Mouse (Mus musculus): ENCODE results near the gene Cnnm2. TPM values are rescaled to one million over a fixed set of nuclear protein-coding genes. Genes with fewer than 3 reads are reported as not detected.

Gene Cnnm2
- polyA plus RNA-seq, 1 experiment from 2014 or later, result 4.0 TPM

DNA sequence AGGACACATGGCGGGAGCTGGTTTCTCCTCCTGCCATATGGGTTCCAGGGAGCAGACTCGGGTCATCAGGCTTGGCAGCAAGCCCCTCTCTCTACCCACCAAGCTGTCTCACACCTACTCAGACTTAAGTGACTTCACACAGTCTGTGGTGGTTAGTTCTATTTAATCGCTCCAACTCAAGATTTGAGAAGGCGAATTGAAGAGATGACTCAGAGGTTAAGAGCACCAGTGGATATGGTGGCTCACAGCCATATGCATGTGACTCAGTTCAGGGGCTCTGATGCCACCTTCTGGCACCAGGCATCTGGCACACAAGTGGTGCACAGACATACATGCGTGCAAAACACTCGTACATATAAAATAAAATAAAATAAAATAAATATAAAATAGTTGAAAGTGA, 43.4 kb downstream of the Cnnm2 start:
- ATAC-seq (ENCODE audit: insufficient number of reproducible peaks, low FRiP score, low TSS enrichment, low read depth), result no peak
- WGBS, result 80% methylated on average over 6 of the region's 6 CpGs
- no peaks in the 10 kb centered on the region for H3K27me3 ChIP-seq
- H3K9ac ChIP-seq, result no peak overlapping the region
- no peak overlapping the region for H3K4me2 ChIP-seq
- H3K36me3 ChIP-seq, result no peaks in the 10 kb centered on the region
- H3K9me3 ChIP-seq, result no peaks in the 10 kb centered on the region
- H3K4me3 ChIP-seq, result no peak overlapping the region
- no peak overlapping the region for H3K27ac ChIP-seq
- peaks cover 3% of the 10 kb centered on the region; the same call in 1 of the 2 replicates for H3K4me1 ChIP-seq

- H3K9ac ChIP-seq, result no peak overlapping the region
- no peak for ATAC-seq (ENCODE audit: insufficient number of reproducible peaks, low FRiP score, low TSS enrichment, low read depth)
- no peak overlapping the region for H3K27ac ChIP-seq
- no peak overlapping the region for H3K4me2 ChIP-seq
- peaks cover 6% of the 10 kb centered on the region; the same call in 1 of the 2 replicates for H3K4me1 ChIP-seq
- H3K9me3 ChIP-seq, result no peaks in the 10 kb centered on the region
- H3K36me3 ChIP-seq, result no peaks in the 10 kb centered on the region
- 68% methylated on average over 9 of the region's 9 CpGs for WGBS
- H3K27me3 ChIP-seq, result no peaks in the 10 kb centered on the region
- H3K4me3 ChIP-seq, result no peak overlapping the region
Measured at GRCm38 (mm10) chr19:46805933-46806688, 44.7 kb downstream of the Cnnm2 start.

GRCm38 (mm10) chr19:46808261-46808660, 46.9 kb downstream of the Cnnm2 start:
- Histone ChIP-seq H3K36me3 (no peaks in the 10 kb centered on the region), H3K27ac (no peak overlapping the region), H3K4me1 (peaks cover 6% of the 10 kb centered on the region; the same call in 1 of the 2 replicates), H3K4me2 (no peak overlapping the region), H3K9me3 (no peaks in the 10 kb centered on the region), H3K4me3 (no peak overlapping the region), H3K27me3 (no peaks in the 10 kb centered on the region), H3K9ac (no peak overlapping the region)
- no peak for ATAC-seq (ENCODE audit: insufficient number of reproducible peaks, low FRiP score, low TSS enrichment, low read depth)
- WGBS, result 95% methylated on average over 5 of the region's 5 CpGs

DNA sequence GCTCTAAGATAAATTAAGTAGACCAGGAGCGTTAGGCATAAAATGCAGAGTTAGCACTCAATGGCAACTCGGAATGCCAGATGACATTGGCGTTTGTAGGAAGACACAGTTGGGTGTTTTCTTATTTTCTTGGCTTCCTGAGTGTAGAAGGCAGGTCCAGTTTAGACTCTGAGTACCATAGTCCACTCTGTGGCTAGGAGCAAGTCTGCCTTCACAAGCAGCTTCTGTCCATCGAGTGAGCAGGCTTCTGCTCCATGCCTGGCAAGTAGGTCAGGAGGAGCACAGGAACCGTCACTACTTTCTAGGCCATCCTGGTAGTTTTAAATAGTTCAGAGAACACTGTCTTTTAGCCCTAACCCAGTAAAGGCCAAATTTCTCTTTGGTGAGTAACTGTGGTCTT, 47.6 kb downstream of the Cnnm2 start:
- 89% methylated on average over 5 of the region's 5 CpGs for WGBS
- Histone ChIP-seq H3K4me2 (no peak overlapping the region), H3K9me3 (no peaks in the 10 kb centered on the region), H3K4me1 (peaks cover 3% of the 10 kb centered on the region; the same call in 1 of the 2 replicates), H3K4me3 (no peak overlapping the region), H3K36me3 (no peaks in the 10 kb centered on the region), H3K27ac (no peak overlapping the region), H3K27me3 (no peaks in the 10 kb centered on the region), H3K9ac (no peak overlapping the region)
- ATAC-seq (ENCODE audit: insufficient number of reproducible peaks, low FRiP score, low TSS enrichment, low read depth), result no peak

- no peak overlapping the region for H3K4me3 ChIP-seq
- no peaks in the 10 kb centered on the region for H3K27me3 ChIP-seq
- no peaks in the 10 kb centered on the region for H3K9me3 ChIP-seq
- no peak overlapping the region for H3K9ac ChIP-seq
- H3K4me1 ChIP-seq, result no peaks in the 10 kb centered on the region
- no peaks in the 10 kb centered on the region for H3K36me3 ChIP-seq
- ATAC-seq (ENCODE audit: insufficient number of reproducible peaks, low FRiP score, low TSS enrichment, low read depth), result no peak
- H3K27ac ChIP-seq, result no peak overlapping the region
- WGBS, result 59% methylated on average over 7 of the region's 7 CpGs
- no peak overlapping the region for H3K4me2 ChIP-seq
Measured at GRCm38 (mm10) chr19:46819276-46819675, 57.9 kb downstream of the Cnnm2 start.

GRCm38 (mm10) chr19:46822491-46822890, 61.1 kb downstream of the Cnnm2 start:
- H3K4me1 ChIP-seq, result peaks cover 5% of the 10 kb centered on the region; the same call in 1 of the 2 replicates
- no peak for ATAC-seq (ENCODE audit: insufficient number of reproducible peaks, low FRiP score, low TSS enrichment, low read depth)
- H3K27me3 ChIP-seq, result no peaks in the 10 kb centered on the region
- no peak overlapping the region for H3K9ac ChIP-seq
- 66% methylated on average over 4 of the region's 4 CpGs for WGBS
- H3K9me3 ChIP-seq, result no peaks in the 10 kb centered on the region
- H3K4me2 ChIP-seq, result no peak overlapping the region
- H3K4me3 ChIP-seq, result no peak overlapping the region
- no peak overlapping the region for H3K27ac ChIP-seq
- H3K36me3 ChIP-seq, result no peaks in the 10 kb centered on the region

- Histone ChIP-seq H3K9ac (no peak overlapping the region), H3K4me1 (peaks cover 5% of the 10 kb centered on the region; the same call in 1 of the 2 replicates), H3K27me3 (no peaks in the 10 kb centered on the region), H3K36me3 (no peaks in the 10 kb centered on the region), H3K4me3 (no peak overlapping the region), H3K27ac (no peak overlapping the region), H3K9me3 (no peaks in the 10 kb centered on the region), H3K4me2 (no peak overlapping the region)
- ATAC-seq (ENCODE audit: insufficient number of reproducible peaks, low FRiP score, low TSS enrichment, low read depth), result no peak
- WGBS, result 51% methylated on average over 5 of the region's 5 CpGs
Measured at GRCm38 (mm10) chr19:46823759-46824158, 62.4 kb downstream of the Cnnm2 start.

GRCm38 (mm10) chr19:46824867-46825266, 63.5 kb downstream of the Cnnm2 start:
- Histone ChIP-seq H3K4me3 (no peak overlapping the region), H3K9me3 (no peaks in the 10 kb centered on the region), H3K36me3 (no peaks in the 10 kb centered on the region), H3K27me3 (no peaks in the 10 kb centered on the region), H3K27ac (0 out of 2 replicates have a peak overlapping the region, but pooled peaks have one; percentile 33), H3K9ac (no peak overlapping the region), H3K4me1 (peaks cover 5% of the 10 kb centered on the region; the same call in 1 of the 2 replicates), H3K4me2 (no peak overlapping the region)
- ATAC-seq (ENCODE audit: insufficient number of reproducible peaks, low FRiP score, low TSS enrichment, low read depth), result no peak
- 50% methylated on average over 7 of the region's 7 CpGs for WGBS

- Histone ChIP-seq H3K9me3 (no peaks in the 10 kb centered on the region), H3K4me2 (no peak overlapping the region), H3K27me3 (no peaks in the 10 kb centered on the region), H3K4me1 (peaks cover 5% of the 10 kb centered on the region; the same call in 1 of the 2 replicates), H3K36me3 (no peaks in the 10 kb centered on the region), H3K4me3 (no peak overlapping the region), H3K27ac (no peak overlapping the region), H3K9ac (no peak overlapping the region)
- no peak for ATAC-seq (ENCODE audit: insufficient number of reproducible peaks, low FRiP score, low TSS enrichment, low read depth)
- WGBS, result 78% methylated on average over 5 of the region's 5 CpGs
Measured at GRCm38 (mm10) chr19:46827654-46828165, 66.3 kb downstream of the Cnnm2 start.

GRCm38 (mm10) chr19:46828961-46829360, 67.6 kb downstream of the Cnnm2 start:
- WGBS, result 25% methylated on average over 3 of the region's 3 CpGs
- no peak overlapping the region for H3K9ac ChIP-seq
- H3K4me3 ChIP-seq, result no peak overlapping the region
- H3K27me3 ChIP-seq, result no peaks in the 10 kb centered on the region
- no peaks in the 10 kb centered on the region for H3K36me3 ChIP-seq
- ATAC-seq (ENCODE audit: insufficient number of reproducible peaks, low FRiP score, low TSS enrichment, low read depth), result no peak
- no peak overlapping the region for H3K27ac ChIP-seq
- no peak overlapping the region for H3K4me2 ChIP-seq
- peaks cover 5% of the 10 kb centered on the region; the same call in 1 of the 2 replicates for H3K4me1 ChIP-seq
- no peaks in the 10 kb centered on the region for H3K9me3 ChIP-seq

DNA sequence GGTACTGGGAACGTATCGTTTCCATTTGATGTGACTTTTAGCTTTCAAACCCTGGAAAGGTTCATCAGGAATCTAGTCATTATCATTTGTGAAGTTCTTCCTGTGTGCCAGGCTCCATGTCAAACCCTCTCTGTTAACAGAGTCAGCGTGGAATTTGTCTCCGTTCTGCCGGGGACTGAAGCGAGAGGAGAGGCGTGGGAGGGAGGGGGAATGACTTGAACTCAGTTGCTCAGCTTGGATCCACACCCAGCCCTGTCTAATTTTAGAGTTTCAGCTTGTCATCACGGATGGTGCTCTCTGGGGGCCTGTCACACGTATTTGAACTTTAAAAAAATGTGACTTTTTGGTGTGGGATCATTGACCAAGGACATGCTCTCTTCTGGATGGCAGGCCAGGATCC, 70.0 kb downstream of the Cnnm2 start:
- WGBS, result 72% methylated on average over 9 of the region's 9 CpGs

DNA sequence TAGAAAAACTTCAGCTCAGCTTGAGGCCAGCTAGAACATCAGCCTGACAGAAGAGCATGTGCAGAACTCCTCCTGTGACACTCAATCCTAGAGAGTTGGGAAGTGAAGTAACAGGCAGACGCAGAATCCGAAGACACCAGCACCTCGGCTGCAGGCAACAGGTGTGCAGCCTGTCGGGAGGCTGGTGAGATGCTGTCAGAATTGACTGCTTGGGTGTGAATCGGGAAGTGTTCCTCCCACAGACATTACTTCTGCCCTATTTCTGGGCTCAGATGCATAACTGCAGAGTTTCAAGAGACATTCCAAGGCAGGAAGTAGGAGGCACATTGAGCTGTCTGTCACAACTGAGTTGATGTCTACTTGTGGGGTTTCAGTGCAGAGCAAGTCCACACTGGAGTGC, 72.9 kb downstream of the Cnnm2 start:
- no peaks in the 10 kb centered on the region for H3K9me3 ChIP-seq
- H3K27me3 ChIP-seq, result no peaks in the 10 kb centered on the region
- WGBS, result 82% methylated on average over 5 of the region's 5 CpGs
- no peaks in the 10 kb centered on the region for H3K4me1 ChIP-seq
- H3K4me3 ChIP-seq, result no peak overlapping the region
- ATAC-seq (ENCODE audit: insufficient number of reproducible peaks, low FRiP score, low TSS enrichment, low read depth), result no peak
- H3K4me2 ChIP-seq, result no peak overlapping the region
- no peak overlapping the region for H3K27ac ChIP-seq
- H3K9ac ChIP-seq, result no peak overlapping the region
- no peaks in the 10 kb centered on the region for H3K36me3 ChIP-seq

More for the DNA sequence above, 70.0 kb downstream of the Cnnm2 start:
- Histone ChIP-seq H3K4me2 (no peak overlapping the region), H3K9me3 (no peaks in the 10 kb centered on the region), H3K4me3 (no peak overlapping the region), H3K9ac (no peak overlapping the region), H3K36me3 (no peaks in the 10 kb centered on the region), H3K27ac (no peak overlapping the region), H3K4me1 (no peaks in the 10 kb centered on the region), H3K27me3 (no peaks in the 10 kb centered on the region)
- no peak for ATAC-seq (ENCODE audit: insufficient number of reproducible peaks, low FRiP score, low TSS enrichment, low read depth)

Measured in limb, embryonic 15.5 days (tissue).